7 mouse cellular contexts compared by ENCODE assay signal in genomic region chr5:107251751-107252305, GRCm38 (mm10). TPM values are rescaled to one million over a fixed set of nuclear protein-coding genes. Genes with fewer than 3 reads are reported as not detected.
A peak's percentile ranks its signal among the peaks of the same experiment; 100 is the strongest.
DNase-seq lines count a peak whose midpoint lies in the region; ATAC-seq and TF ChIP-seq lines count a peak whose summit lies in the region.

No protein-coding gene starts in this region.

- H3K27me3 ChIP-seq in embryonic facial prominence, embryonic 12.5 days, result no peaks in the 10 kb centered on the region
- 0 out of 2 replicates have a peak, but pooled peaks cover 2% of the 10 kb centered on the region for H3K27me3 ChIP-seq in lung, embryonic 15.5 days

- H3K27ac ChIP-seq in embryonic facial prominence, embryonic 12.5 days, result peak overlapping the region; percentile 55
- peak overlapping the region; percentile 12 for H3K27ac ChIP-seq in layer of hippocampus, adult 2 months
- H3K27ac ChIP-seq in lung, embryonic 15.5 days, result peak overlapping the region; percentile 76

- 10% methylated on average over 3 of the region's 3 CpGs for WGBS in embryonic facial prominence, embryonic 12.5 days
- WGBS in lung, embryonic 15.5 days, result 11% methylated on average over 3 of the region's 3 CpGs

- intact Hi-C loops in heart, postnatal 14 days (cut with DNase I), result no loop called here

- H3K36me3 ChIP-seq in embryonic facial prominence, embryonic 12.5 days, result peaks cover 8% of the 10 kb centered on the region
- H3K36me3 ChIP-seq in lung, embryonic 15.5 days, result 0 out of 2 replicates have a peak, but pooled peaks cover 6% of the 10 kb centered on the region

- no peak for TF ChIP-seq CTCF in layer of hippocampus, adult 2 months (conservative IDR thresholded peaks at IDR 0.05)

- H3K4me2 ChIP-seq in embryonic facial prominence, embryonic 12.5 days (replicated peaks), result no peak overlapping the region; the same call in 1 of the 2 replicates
- no peak overlapping the region for H3K4me2 ChIP-seq in lung, embryonic 15.5 days

- no peak overlapping the region for H3K9ac ChIP-seq in embryonic facial prominence, embryonic 12.5 days
- no peak overlapping the region for H3K9ac ChIP-seq in lung, embryonic 15.5 days

- DNase-seq in adrenal gland, postnatal 14 days, result peak; percentile 84
- peak; percentile 45 to 71 for DNase-seq in heart, postnatal 14 days
- DNase-seq in layer of hippocampus, adult 2 months (ENCODE audit: low spot score in 2 of 2), result peak; percentile 43 to 58
- peak; percentile 23 for DNase-seq in right cerebral cortex, postnatal 25 days
- DNase-seq in B cell, adult 2 months, result no peak

- no peak for ATAC-seq in embryonic facial prominence, embryonic 12.5 days (ENCODE audit: insufficient number of reproducible peaks, insufficient read depth, low FRiP score, low TSS enrichment)
- ATAC-seq in lung, embryonic 15.5 days (ENCODE audit: borderline replicate concordance, extremely low read depth, low FRiP score, low TSS enrichment), result peak; percentile 77

- 0 out of 2 replicates have a peak, but pooled peaks cover 5% of the 10 kb centered on the region for H3K9me3 ChIP-seq in embryonic facial prominence, embryonic 12.5 days
- H3K9me3 ChIP-seq in lung, embryonic 15.5 days, result no peaks in the 10 kb centered on the region

- H3K4me1 ChIP-seq in embryonic facial prominence, embryonic 12.5 days, result peaks cover 37% of the 10 kb centered on the region
- H3K4me1 ChIP-seq in lung, embryonic 15.5 days, result peaks cover 34% of the 10 kb centered on the region

- H3K4me3 ChIP-seq in embryonic facial prominence, embryonic 12.5 days, result no peak overlapping the region
- no peak overlapping the region for H3K4me3 ChIP-seq in layer of hippocampus, adult 2 months
- no peak overlapping the region for H3K4me3 ChIP-seq in lung, embryonic 15.5 days

RNA-seq across cellular contexts. Expression of gene Tgfbr3, which starts 37.6 kb away (rescaled TPM):
- 144 and 161 TPM in 2 replicates for total RNA-seq in adrenal gland, postnatal 14 days (2021)
- polyA plus RNA-seq in embryonic facial prominence, embryonic 12.5 days (2016; fragmentation: Nextera tagmentation; extraction: Ambion mirVana), result 25.3 and 27.5 TPM in 2 replicates
- 10 to 100 TPM; 47.3 to 59.0 TPM for total RNA-seq in heart, postnatal 14 days (2021)
- total RNA-seq in layer of hippocampus, adult 2 months (2021), result 10 to 100 TPM; 19.8 to 21.4 TPM
- 20.0 and 22.2 TPM in 2 replicates for polyA plus RNA-seq in lung, embryonic 15.5 days (2015; fragmentation: Nextera tagmentation; extraction: Ambion mirVana)

Comparison
In these comparisons a context has a peak if more than half of its experiments do, and no peak if none do; other contexts are left out.
1. DNase-seq: peak in adrenal gland, postnatal 14 days (single experiment), heart, postnatal 14 days (2 of 2), layer of hippocampus, adult 2 months (2 of 2) and right cerebral cortex, postnatal 25 days (single experiment); none in B cell, adult 2 months (0 of 2).
2. H3K27ac ChIP-seq: peak in every context shown above with its lines; median percentile 76 in lung, embryonic 15.5 days; 55 in embryonic facial prominence, embryonic 12.5 days; 12 in layer of hippocampus, adult 2 months.